Mouse (Mus musculus) left cerebral cortex, postnatal 14 days (tissue): ENCODE measurements at regions not wholly inside any gene's neighbourhood (a gene's known extent, or its start where the extent isn't known, plus 50 kb on each side); places are given as distances from the start of the nearest gene placed in this dataset.

Experiments used
- DNase-seq, 2 experiments: peaks; one replicate each; pipeline ENCODE4 v3.0.0; 2021 to 2022; ENCODE audit warnings: low spot score in 2 of 2, mixed read lengths in 1 of 2
- intact Hi-C: fragments of 180-260 bp; cut with DNase I; formaldehyde crosslinking; loops from one replicate; pipeline ENCODE4 v1.15.1; 2025

- intact Hi-C loops = no loop called here
- DNase-seq = peak in 1 of 2 experiments; percentile 33
These were observed 152.1 kb upstream of the Slco6d1 start for GRCm38 (mm10) chr1:98268853-98269252.

- DNase-seq = no peak
- intact Hi-C loops = no loop called here
These were observed 150.7 kb upstream of the Slco6d1 start for GRCm38 (mm10) chr1:98270212-98270611.

GRCm38 (mm10) chr1:98273966-98274616 lies 146.8 kb upstream of the Slco6d1 start:
- DNase-seq = no peak
- intact Hi-C loops = no loop called here

GRCm38 (mm10) chr1:98275524-98275923 lies 145.4 kb upstream of the Slco6d1 start:
- peak in 1 of 2 experiments; percentile 11 for DNase-seq
- intact Hi-C loops = loop anchor here (5.0 kb wide), 1 partner anchor 83 kb away; no protein-coding TSS in a partner anchor

- no peak for DNase-seq
- intact Hi-C loops = loop anchor here (5.0 kb wide), 1 partner anchor 87 kb away; no protein-coding TSS in a partner anchor
These were observed 141.4 kb upstream of the Slco6d1 start for GRCm38 (mm10) chr1:98279446-98280048.

- DNase-seq = no peak
- intact Hi-C loops = no loop called here
These were observed 140.5 kb upstream of the Slco6d1 start for GRCm38 (mm10) chr1:98280263-98281052.

- no peak for DNase-seq
These were observed 139.7 kb upstream of the Slco6d1 start for GRCm38 (mm10) chr1:98281053-98281770.

GRCm38 (mm10) chr1:98281771-98282149 lies 139.2 kb upstream of the Slco6d1 start:
- intact Hi-C loops = no loop called here
- DNase-seq = no peak

More at GRCm38 (mm10) chr1:98281053-98281770, 139.7 kb upstream of the Slco6d1 start:
- intact Hi-C loops = no loop called here

GRCm38 (mm10) chr1:98303166-98303565 lies 117.8 kb upstream of the Slco6d1 start:
- intact Hi-C loops = no loop called here
- DNase-seq = no peak

GRCm38 (mm10) chr1:98306363-98306762 lies 114.6 kb upstream of the Slco6d1 start:
- peak in 1 of 2 experiments; percentile 7 for DNase-seq
- intact Hi-C loops = no loop called here

- intact Hi-C loops = no loop called here
- DNase-seq = no peak
These were observed 113.4 kb upstream of the Slco6d1 start for GRCm38 (mm10) chr1:98307519-98307918.

GRCm38 (mm10) chr1:98309894-98310293 lies 111.0 kb upstream of the Slco6d1 start:
- intact Hi-C loops = no loop called here
- DNase-seq = no peak

GRCm38 (mm10) chr1:98350095-98350549 lies 70.8 kb upstream of the Slco6d1 start:
- intact Hi-C loops = loop anchor here (2.0 kb wide), 1 partner anchor 541 kb away; no protein-coding TSS in a partner anchor
- peak; percentile 68 to 74 for DNase-seq

GRCm38 (mm10) chr1:98350725-98351124 lies 70.2 kb upstream of the Slco6d1 start:
- intact Hi-C loops = loop anchor here (2.0 kb wide), 1 partner anchor 542 kb away; no protein-coding TSS in a partner anchor
- DNase-seq = no peak

GRCm38 (mm10) chr1:98351530-98351929 lies 69.4 kb upstream of the Slco6d1 start:
- no peak for DNase-seq
- intact Hi-C loops = loop anchor here (2.0 kb wide), 1 partner anchor 543 kb away; no protein-coding TSS in a partner anchor
